Mouse (Mus musculus) CH12F3 (cell line): ENCODE data around the gene Sgk1.

ENCODE experiments used
- in situ Hi-C: fragments of 300-500 bp; cut with MboI; formaldehyde crosslinking; loops from 2 replicates; pipeline ENCODE4 v1.14.3; 2020; ENCODE audit warnings: low sequenced_read_pairs

Gene Sgk1

GRCm38 (mm10) chr10:21916301-21917071 lies 34.5 kb downstream of the Sgk1 start:
- in situ Hi-C loops: no loop called here

- in situ Hi-C loops: no loop called here
These were observed 36.2 kb downstream of the Sgk1 start for GRCm38 (mm10) chr10:21918016-21918749.

DNA sequence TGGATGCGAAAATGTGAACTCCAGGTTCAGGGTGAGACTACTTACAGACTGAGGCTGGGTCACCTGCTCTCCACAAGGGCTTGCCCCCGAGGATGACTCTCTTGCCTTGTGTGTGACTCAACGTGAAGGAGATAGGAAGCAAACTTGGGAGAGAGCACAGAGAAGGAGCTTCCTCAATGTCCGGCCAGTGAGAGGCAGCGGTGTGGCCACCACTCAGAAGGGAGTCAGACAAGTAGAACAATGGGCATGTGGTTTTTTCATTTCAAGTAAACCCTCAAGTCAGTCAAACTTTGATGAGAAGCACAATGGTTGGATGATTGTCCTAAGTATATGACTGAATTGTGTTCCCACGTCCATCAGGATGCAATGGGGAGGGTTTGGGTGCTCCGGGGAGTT lies 36.8 kb downstream of the Sgk1 start:
- in situ Hi-C loops: no loop called here

DNA sequence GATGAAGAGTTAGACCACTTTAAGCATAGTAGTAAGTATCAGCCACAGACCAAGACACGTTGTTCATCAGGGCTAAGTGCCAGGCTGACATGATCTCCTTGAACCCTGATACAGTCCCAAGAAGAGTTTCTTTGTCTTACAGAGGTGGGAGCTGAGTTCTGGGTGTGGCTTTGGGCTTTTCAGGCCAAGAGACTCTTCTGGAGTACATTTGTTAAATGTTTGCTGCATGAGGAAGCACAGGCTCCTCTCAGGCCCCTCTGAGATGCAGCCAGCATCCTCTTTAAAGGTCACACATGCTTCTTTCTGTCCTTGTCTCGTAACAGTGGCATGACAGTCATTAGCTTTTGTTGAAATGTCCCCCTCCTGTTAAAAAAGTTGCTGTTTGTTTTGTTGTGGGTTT lies 38.6 kb downstream of the Sgk1 start:
- in situ Hi-C loops: no loop called here

DNA sequence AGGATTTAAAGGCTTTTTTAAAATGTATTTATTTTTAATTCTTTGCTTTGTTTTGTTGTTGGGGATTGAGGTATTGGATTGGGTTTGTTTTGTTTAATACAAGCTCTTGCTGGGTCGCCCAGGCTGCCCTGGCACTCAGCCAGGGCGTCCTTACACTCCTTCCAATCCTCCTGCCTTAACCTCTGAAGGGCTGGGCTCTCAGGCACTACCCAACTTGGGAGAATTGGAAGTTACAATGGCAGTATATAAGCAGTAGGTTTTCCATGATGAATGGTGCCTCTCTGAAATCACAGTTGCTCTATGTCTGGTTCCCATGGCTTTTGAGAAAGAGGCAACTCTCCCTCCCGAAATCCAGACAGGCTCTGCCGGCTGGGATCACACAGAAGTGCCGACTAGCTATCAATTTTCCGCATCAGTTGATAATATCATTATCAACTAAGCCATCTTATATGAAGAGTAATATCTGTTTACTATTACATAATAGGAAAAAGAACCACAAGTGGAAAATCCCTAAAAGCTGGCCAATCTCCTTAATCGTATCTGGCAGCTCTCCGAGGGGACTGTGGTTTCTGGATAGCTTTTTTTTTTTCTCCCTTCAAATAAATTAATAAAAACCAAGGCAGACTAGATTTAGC lies 40.8 kb downstream of the Sgk1 start:
- in situ Hi-C loops: no loop called here

GRCm38 (mm10) chr10:21923495-21923952 lies 41.5 kb downstream of the Sgk1 start:
- in situ Hi-C loops: no loop called here

- in situ Hi-C loops: no loop called here
These were observed 42.2 kb downstream of the Sgk1 start for GRCm38 (mm10) chr10:21924051-21924720.

- in situ Hi-C loops: no loop called here
These were observed 45.0 kb downstream of the Sgk1 start for GRCm38 (mm10) chr10:21926941-21927340.

DNA sequence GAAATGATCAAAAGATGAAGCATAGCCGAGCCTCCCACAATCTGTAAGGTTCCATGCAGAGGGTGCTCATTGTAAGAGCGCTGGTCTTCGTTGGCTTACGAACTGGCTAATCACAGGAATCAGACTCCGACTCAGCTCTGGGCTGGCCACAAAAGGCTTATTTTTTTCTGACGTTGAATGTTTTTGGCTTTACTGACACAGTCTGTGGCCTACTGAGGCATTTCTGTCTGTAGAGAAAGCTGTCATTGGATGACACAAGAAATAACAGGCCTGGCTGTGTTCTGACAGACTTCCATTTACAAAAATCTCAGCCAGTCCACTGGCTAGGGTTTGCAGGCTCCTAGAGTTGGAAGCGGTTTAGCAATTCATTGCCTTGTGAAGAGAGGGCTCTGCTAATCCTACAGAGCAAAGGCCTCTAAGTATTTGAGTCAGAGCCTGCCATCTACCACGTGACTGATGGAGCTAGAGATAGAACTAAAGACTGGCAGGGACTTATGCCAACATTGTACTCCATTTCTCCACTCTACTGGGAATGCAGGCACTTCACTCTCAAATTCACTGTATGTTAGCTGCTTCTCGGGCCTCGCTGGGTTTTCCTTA lies 48.9 kb downstream of the Sgk1 start:
- in situ Hi-C loops: no loop called here

DNA sequence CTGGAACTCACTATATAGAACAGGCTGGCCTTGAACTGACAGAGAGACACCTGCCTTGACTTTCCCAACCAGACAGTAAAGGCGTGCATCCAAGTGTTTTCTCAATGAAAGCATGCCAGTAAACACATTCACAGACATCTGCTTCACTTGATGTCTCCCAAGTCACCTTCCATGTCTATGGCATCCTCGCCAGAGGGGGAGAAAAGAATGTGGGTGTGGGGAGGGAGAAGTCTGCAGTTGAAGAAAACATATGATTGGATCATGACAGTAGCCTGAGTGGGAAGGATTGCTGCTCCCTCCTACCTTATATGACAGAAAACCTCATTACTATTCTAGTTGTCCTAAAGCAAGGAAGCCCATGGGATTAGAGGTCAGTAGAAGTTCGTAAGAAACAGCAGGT lies 50.8 kb downstream of the Sgk1 start:
- in situ Hi-C loops: no loop called here

DNA sequence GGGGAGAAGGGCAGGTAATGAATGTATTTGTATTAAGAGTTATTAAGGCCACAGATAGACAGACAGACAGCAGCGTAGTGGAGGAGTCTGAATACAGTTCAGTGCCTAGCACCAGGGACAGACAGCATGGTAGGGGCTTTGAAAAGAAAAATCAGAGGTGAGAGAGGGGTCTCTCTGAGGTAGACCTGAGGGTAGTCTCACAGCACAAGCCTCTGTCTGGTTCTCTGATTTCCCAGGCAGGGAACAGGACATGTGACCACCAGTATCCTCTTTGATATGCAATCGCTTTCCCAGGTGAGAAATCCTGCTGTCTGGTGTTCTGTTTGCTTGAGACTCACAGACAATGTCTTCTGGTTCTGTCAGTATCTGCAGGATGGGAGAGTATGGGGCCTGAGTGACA lies 52.8 kb downstream of the Sgk1 start:
- in situ Hi-C loops: no loop called here

- in situ Hi-C loops: no loop called here
These were observed 54.7 kb downstream of the Sgk1 start for GRCm38 (mm10) chr10:21936513-21937221.

GRCm38 (mm10) chr10:21937222-21937605 lies 55.2 kb downstream of the Sgk1 start:
- in situ Hi-C loops: no loop called here

DNA sequence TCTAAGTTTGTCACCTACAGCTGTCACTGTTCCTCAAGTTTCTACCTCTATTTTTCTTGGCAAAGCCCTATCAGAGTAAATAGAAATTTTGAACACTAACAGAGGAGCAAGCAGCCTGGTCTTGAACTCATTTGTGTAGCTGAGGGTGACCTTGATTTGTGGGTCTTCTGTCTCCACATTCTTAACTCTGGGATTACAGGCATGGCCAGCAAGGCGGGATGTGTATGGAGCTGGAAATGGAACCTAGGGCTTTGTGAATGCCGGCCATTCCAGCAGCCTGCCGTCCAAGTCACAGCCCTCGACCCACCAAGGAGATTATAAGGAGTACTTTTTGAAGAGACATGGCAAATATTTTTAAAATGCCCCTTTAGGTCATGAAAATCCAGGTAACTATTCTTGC lies 56.2 kb downstream of the Sgk1 start:
- in situ Hi-C loops: no loop called here

DNA sequence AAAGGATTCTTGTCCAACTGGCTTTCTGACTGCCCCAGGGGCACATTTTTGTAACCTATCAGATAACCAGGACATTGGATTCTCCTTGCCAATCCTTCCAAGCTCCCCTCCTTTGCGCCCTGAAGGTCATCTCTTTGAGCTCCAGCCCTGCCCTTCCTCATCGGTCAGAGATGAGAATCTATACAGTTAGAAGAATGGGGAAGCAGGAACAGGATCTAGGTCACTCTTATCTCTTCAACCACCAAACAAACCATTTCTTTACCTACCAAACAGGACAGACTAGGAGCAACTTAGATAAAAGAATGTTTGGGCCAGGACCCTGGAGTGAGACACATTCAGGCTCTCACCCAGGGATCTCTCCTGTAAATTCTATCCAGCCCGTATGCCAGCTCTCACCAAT lies 59.3 kb downstream of the Sgk1 start:
- in situ Hi-C loops: no loop called here

DNA sequence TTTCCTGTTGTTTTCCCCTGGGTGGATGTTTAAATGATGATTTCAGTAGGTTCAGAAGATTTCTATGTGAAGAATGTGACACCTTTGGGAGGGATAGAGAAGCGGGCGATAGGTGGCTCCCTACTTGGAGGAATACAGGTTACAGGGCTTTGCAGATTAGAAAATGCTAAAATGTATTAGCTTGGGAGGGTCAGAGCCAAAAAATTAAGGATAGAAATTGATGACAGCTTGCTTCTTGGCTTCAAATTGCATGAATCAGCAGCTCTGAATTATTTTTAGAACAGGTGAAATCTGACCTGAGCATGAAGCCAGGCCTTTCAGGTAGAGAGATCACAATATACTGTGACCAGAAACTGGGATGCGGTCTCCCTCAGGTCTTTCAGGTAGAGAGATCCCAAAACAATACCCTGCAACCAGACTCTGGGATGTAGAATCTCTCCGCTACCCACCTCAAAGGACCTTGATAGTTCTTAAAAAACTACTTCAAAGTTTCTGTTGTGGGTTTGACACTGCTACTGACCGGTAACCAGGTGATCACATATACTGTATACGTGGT lies 61.2 kb downstream of the Sgk1 start:
- in situ Hi-C loops: no loop called here

DNA sequence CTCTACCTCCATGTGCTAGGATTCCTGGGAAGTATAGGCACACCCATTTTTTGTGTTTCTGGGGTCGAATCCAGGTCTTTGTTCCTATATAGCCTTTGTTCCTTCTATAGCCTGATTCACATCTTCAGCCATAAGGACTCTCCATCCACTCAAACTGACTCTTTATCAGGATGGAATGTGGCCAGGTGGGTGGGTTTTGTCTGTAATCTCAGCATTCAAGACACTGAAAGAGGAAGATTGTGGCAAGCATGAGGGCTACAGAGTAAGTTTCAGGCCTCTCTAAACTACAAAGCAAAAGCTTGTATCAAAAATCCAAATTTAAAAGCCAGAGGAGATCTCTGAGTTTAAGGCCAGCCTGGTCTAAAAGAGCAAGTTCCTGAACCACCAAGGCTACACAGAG lies 63.2 kb downstream of the Sgk1 start:
- in situ Hi-C loops: no loop called here

GRCm38 (mm10) chr10:21946751-21947351 lies 64.9 kb downstream of the Sgk1 start:
- in situ Hi-C loops: no loop called here

- in situ Hi-C loops: no loop called here
These were observed 70.5 kb downstream of the Sgk1 start for GRCm38 (mm10) chr10:21952520-21952919.

DNA sequence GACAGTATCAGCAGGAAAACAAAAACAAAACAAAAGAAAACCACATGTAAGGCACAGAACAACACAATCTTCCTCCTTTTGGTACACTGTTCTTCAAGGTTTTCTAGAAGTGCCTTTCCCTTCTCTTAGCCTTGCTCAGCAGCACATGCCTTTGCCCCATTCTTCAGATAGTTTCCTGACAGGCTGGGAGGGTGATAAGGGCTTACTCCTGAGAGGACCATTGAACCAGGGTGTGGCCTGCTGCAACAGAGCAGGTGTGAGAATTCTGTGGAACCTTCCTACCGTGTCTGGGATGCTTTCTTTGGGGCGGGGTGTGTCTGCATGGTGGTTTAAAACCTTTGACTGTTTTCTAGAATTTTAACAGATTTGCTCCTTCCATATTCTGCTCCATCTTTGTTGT lies 79.1 kb downstream of the Sgk1 start:
- in situ Hi-C loops: no loop called here
